Mouse (Mus musculus): Measurements from ENCODE around the gene Gm28308. TPM values are rescaled to one million over a fixed set of nuclear protein-coding genes. Genes with fewer than 3 reads are reported as not detected.

The Gm28308 gene
- total and polyA plus RNA-seq, 3 experiments = not detected

- H3K4me3 ChIP-seq (ENCODE audit: control insufficient read depth in 1 of 2, insufficient read depth in 1 of 2, low read depth in 2 of 2, low read length in 2 of 2) = no peak overlapping the region
- no peaks in the 10 kb centered on the region for H3K79me2 ChIP-seq (ENCODE audit: control insufficient read depth, insufficient read depth, low read length, poor library complexity)
- H3K4me1 ChIP-seq (ENCODE audit: control insufficient read depth in 1 of 2, insufficient read depth in 2 of 2, low read length in 2 of 2) = no peaks in the 10 kb centered on the region
- no peak overlapping the region for H3K9ac ChIP-seq (ENCODE audit: control insufficient read depth, low read depth, low read length, poor library complexity, severe bottlenecking)
- no peak for DNase-seq (ENCODE audit: low read depth, low spot score)
- H3K27ac ChIP-seq (ENCODE audit: control insufficient read depth, low read depth, low read length) = no peak overlapping the region
- H3K27me3 ChIP-seq (ENCODE audit: control insufficient read depth in 1 of 2, insufficient read depth in 2 of 2, low read length in 2 of 2) = no peaks in the 10 kb centered on the region
- no peaks in the 10 kb centered on the region for H3K36me3 ChIP-seq (ENCODE audit: control insufficient read depth in 1 of 2, insufficient read depth in 2 of 2, low read length in 2 of 2)
- no peaks in the 10 kb centered on the region for H3K9me3 ChIP-seq (replicated peaks; ENCODE audit: insufficient read depth, low read length)
- TF ChIP-seq MAX (IDR thresholded peaks at IDR 0.05; ENCODE audit: low read length) = no peak
- no peak for TF ChIP-seq CHD1 (IDR thresholded peaks at IDR 0.05; ENCODE audit: low read depth, low read length)
- TF ChIP-seq BHLHE40 (IDR thresholded peaks at IDR 0.05; ENCODE audit: borderline replicate concordance, low read depth, low read length) = no peak
- no peak for TF ChIP-seq ELF1 (IDR thresholded peaks at IDR 0.05; ENCODE audit: low read depth, low read length)
- no peak for TF ChIP-seq RCOR1 (IDR thresholded peaks at IDR 0.05; ENCODE audit: low read depth, low read length)
- no peak for TF ChIP-seq EP300 (IDR thresholded peaks at IDR 0.05; ENCODE audit: low read depth in 1 of 2, low read length in 2 of 2)
- no peak for TF ChIP-seq MYC (IDR thresholded peaks at IDR 0.05; ENCODE audit: low read depth, low read length)
- TF ChIP-seq ZNF384 (IDR thresholded peaks at IDR 0.05; ENCODE audit: low read depth, low read length) = no peak
- TF ChIP-seq USF2 (IDR thresholded peaks at IDR 0.05; ENCODE audit: borderline replicate concordance in 1 of 2, insufficient read depth in 1 of 2, low read depth in 1 of 2, low read length in 2 of 2) = no peak
- no peak for TF ChIP-seq MXI1 (IDR thresholded peaks at IDR 0.05; ENCODE audit: low read depth, low read length)
- TF ChIP-seq USF1 (IDR thresholded peaks at IDR 0.05; ENCODE audit: low read depth, low read length) = no peak
- TF ChIP-seq MAZ (IDR thresholded peaks at IDR 0.05; ENCODE audit: low read depth, low read length) = no peak
- TF ChIP-seq RAD21 (IDR thresholded peaks at IDR 0.05; ENCODE audit: low read depth, low read length) = no peak
Observed at GRCm38 (mm10) chr6:52239625-52240388, 26.7 kb upstream of the Gm28308 start.

DNA sequence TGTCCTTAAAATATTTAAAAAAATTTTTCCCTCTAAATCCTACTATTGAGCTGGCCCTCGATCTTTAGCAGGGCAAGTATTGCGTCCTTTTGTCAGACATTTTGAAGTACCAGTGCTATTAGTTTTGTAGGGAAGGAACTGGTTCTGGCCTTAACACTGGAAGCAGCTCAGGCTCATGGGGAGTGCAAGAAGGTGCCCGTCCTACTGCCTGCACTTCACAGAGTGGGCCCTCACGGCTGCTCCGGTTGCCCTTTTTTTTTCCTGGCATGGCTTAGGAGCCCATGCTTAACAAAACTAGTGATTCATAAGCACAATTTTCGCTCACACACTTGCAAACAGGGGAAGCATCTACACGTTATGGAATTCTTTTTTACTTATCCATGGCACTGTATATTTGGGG lies 25.8 kb upstream of the Gm28308 start:
- no peak for DNase-seq (ENCODE audit: low read depth, low spot score)
- Histone ChIP-seq H3K4me3 (ENCODE audit: control insufficient read depth in 1 of 2, insufficient read depth in 1 of 2, low read depth in 2 of 2, low read length in 2 of 2) (no peak overlapping the region), H3K9ac (ENCODE audit: control insufficient read depth, low read depth, low read length, poor library complexity, severe bottlenecking) (no peak overlapping the region), H3K36me3 (ENCODE audit: control insufficient read depth in 1 of 2, insufficient read depth in 2 of 2, low read length in 2 of 2) (no peaks in the 10 kb centered on the region), H3K9me3 (replicated peaks; ENCODE audit: insufficient read depth, low read length) (no peaks in the 10 kb centered on the region), H3K79me2 (ENCODE audit: control insufficient read depth, insufficient read depth, low read length, poor library complexity) (no peaks in the 10 kb centered on the region), H3K4me1 (ENCODE audit: control insufficient read depth in 1 of 2, insufficient read depth in 2 of 2, low read length in 2 of 2) (no peaks in the 10 kb centered on the region), H3K27ac (ENCODE audit: control insufficient read depth, low read depth, low read length) (no peak overlapping the region), H3K27me3 (ENCODE audit: control insufficient read depth in 1 of 2, insufficient read depth in 2 of 2, low read length in 2 of 2) (no peaks in the 10 kb centered on the region)
- no peak for TF ChIP-seq BHLHE40 (IDR thresholded peaks at IDR 0.05; ENCODE audit: borderline replicate concordance, low read depth, low read length)

DNA sequence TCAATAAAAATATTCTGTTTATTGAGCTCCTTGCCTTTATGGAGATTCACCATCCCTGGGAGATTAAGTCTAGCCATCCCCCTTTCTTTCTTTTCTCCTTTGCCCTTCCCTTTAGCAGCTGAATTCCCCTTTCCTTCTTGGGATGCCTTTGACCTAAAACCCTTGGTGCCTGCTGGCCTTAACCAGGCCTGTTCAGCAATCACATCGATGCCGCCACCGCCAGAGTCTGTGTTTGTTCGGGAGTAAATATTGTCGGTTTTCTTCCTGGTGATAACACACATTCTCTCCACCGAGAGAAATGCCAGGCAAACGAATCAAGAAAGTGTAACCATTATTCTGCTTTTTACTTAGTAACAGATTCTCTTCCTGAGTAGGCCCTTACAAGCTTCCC lies 25.0 kb upstream of the Gm28308 start:
- Histone ChIP-seq H3K9me3 (replicated peaks; ENCODE audit: insufficient read depth, low read length) (no peaks in the 10 kb centered on the region), H3K27ac (ENCODE audit: control insufficient read depth, low read depth, low read length) (no peak overlapping the region), H3K36me3 (ENCODE audit: control insufficient read depth in 1 of 2, insufficient read depth in 2 of 2, low read length in 2 of 2) (no peaks in the 10 kb centered on the region), H3K9ac (ENCODE audit: control insufficient read depth, low read depth, low read length, poor library complexity, severe bottlenecking) (no peak overlapping the region), H3K79me2 (ENCODE audit: control insufficient read depth, insufficient read depth, low read length, poor library complexity) (no peaks in the 10 kb centered on the region), H3K27me3 (ENCODE audit: control insufficient read depth in 1 of 2, insufficient read depth in 2 of 2, low read length in 2 of 2) (no peaks in the 10 kb centered on the region), H3K4me3 (ENCODE audit: control insufficient read depth in 1 of 2, insufficient read depth in 1 of 2, low read depth in 2 of 2, low read length in 2 of 2) (no peak overlapping the region), H3K4me1 (ENCODE audit: control insufficient read depth in 1 of 2, insufficient read depth in 2 of 2, low read length in 2 of 2) (no peaks in the 10 kb centered on the region)
- DNase-seq (ENCODE audit: low read depth, low spot score) = no peak
- TF ChIP-seq MAFK (IDR thresholded peaks at IDR 0.05; ENCODE audit: borderline replicate concordance, low read depth, low read length) = no peak
- no peak for TF ChIP-seq TCF12 (IDR thresholded peaks at IDR 0.05; ENCODE audit: low read depth, low read length)
